Mouse (Mus musculus): ENCODE data around the gene Acap2. TPM values are rescaled to one million over a fixed set of nuclear protein-coding genes. Genes with fewer than 3 reads are reported as not detected.

Gene Acap2
- total and polyA plus RNA-seq, 3 experiments: 31.5 to 47.4 (median 36.9) TPM

- peak overlapping the region; percentile 73 for H3K4me2 ChIP-seq (ENCODE audit: insufficient read depth, low read depth, poor library complexity, severe bottlenecking)
- peaks cover 0 to 29% of the 10 kb centered on the region in 2 experiments for H3K36me3 ChIP-seq (replicated peaks in 1 of 2; ENCODE audit: control insufficient read depth in 1 of 2, insufficient read depth in 1 of 2, low read length in 1 of 2)
- H3K27ac ChIP-seq (ENCODE audit: insufficient read depth, low read depth): peak overlapping the region; percentile 69
- H3K4me1 ChIP-seq (ENCODE audit: control insufficient read depth in 1 of 2, insufficient read depth in 2 of 2): peaks cover 24 to 78% of the 10 kb centered on the region in 2 experiments
- peak overlapping the region; percentile 17 to 37 (median 30) for H3K4me3 ChIP-seq (replicated peaks in 1 of 3; ENCODE audit: low read depth in 2 of 3, low read length in 2 of 3, poor library complexity in 1 of 3)
- in situ Hi-C loops (cut with MboI; ENCODE audit: low pct_ligation_motif_present, low pct_unique_long_range_greater_than_20kb, low sequenced_read_pairs) (no loop called here), dilution Hi-C loops (cut with MboI; ENCODE audit: extremely low pct_ligation_motif_present, extremely low pct_unique_long_range_greater_than_20kb, low sequenced_read_pairs) (no loop called here)
- no peak for TF ChIP-seq KAT2A (IDR thresholded peaks at IDR 0.05; ENCODE audit: insufficient replicate concordance, low read length)
- TF ChIP-seq UBTF (IDR thresholded peaks at IDR 0.05; ENCODE audit: low read depth, low read length): no peak
- TF ChIP-seq TBP (conservative IDR thresholded peaks at IDR 0.05; ENCODE audit: low read depth, low read length): peak; percentile 70
- TF ChIP-seq MAFK (IDR thresholded peaks at IDR 0.05; ENCODE audit: insufficient replicate concordance, low read length): 0 out of 2 replicates have a peak, but pooled peaks have one; percentile 23
- no peak for TF ChIP-seq SMC3 (IDR thresholded peaks at IDR 0.05; ENCODE audit: low read depth, low read length)
- TF ChIP-seq BHLHE40 (IDR thresholded peaks at IDR 0.05; ENCODE audit: low read depth, low read length): peak; percentile 68
- TF ChIP-seq NELFE (IDR thresholded peaks at IDR 0.05; ENCODE audit: low read depth, low read length): 0 out of 2 replicates have a peak, but pooled peaks have one; percentile 41
- no peak for TF ChIP-seq ETS1 (conservative IDR thresholded peaks at IDR 0.05; ENCODE audit: low read depth, low read length)
- TF ChIP-seq EP300 (IDR thresholded peaks at IDR 0.05; ENCODE audit: low read length): no peak
- peak; percentile 67 for TF ChIP-seq ELF1 (IDR thresholded peaks at IDR 0.05; ENCODE audit: low read depth, low read length)
- TF ChIP-seq POLR2A (IDR thresholded peaks at IDR 0.05; ENCODE audit: low read depth, low read length): peak; percentile 52
- DNase-seq (ENCODE audit: extremely low read depth): peak; percentile 89
- no peaks in the 10 kb centered on the region for H3K27me3 ChIP-seq (replicated peaks)
- H3K79me2 ChIP-seq (replicated peaks; ENCODE audit: control insufficient read depth, extremely low read depth, insufficient read depth, poor library complexity, severe bottlenecking): peaks cover 56% of the 10 kb centered on the region
- peak overlapping the region; percentile 35; the same call in 1 of the 2 replicates for H3K9ac ChIP-seq (ENCODE audit: insufficient read depth, low read depth)
- no peaks in the 10 kb centered on the region for H3K9me3 ChIP-seq (replicated peaks; ENCODE audit: low read length)
Measured at GRCm38 (mm10) chr16:31191818-31192217, 9.2 kb downstream of the Acap2 start.

- peaks cover 31 to 83% of the 10 kb centered on the region in 2 experiments for H3K4me1 ChIP-seq (ENCODE audit: control insufficient read depth in 1 of 2, insufficient read depth in 2 of 2)
- no peak for DNase-seq (ENCODE audit: extremely low read depth)
- H3K36me3 ChIP-seq (replicated peaks in 1 of 2; ENCODE audit: control insufficient read depth in 1 of 2, insufficient read depth in 1 of 2, low read length in 1 of 2): peaks cover 0 to 28% of the 10 kb centered on the region in 2 experiments
- H3K27me3 ChIP-seq (replicated peaks): no peaks in the 10 kb centered on the region
- no peaks in the 10 kb centered on the region for H3K9me3 ChIP-seq (replicated peaks; ENCODE audit: low read length)
- dilution Hi-C loops (cut with MboI; ENCODE audit: extremely low pct_ligation_motif_present, extremely low pct_unique_long_range_greater_than_20kb, low sequenced_read_pairs) (no loop called here), in situ Hi-C loops (cut with MboI; ENCODE audit: low pct_ligation_motif_present, low pct_unique_long_range_greater_than_20kb, low sequenced_read_pairs) (no loop called here)
- H3K4me2 ChIP-seq (ENCODE audit: insufficient read depth, low read depth, poor library complexity, severe bottlenecking): no peak overlapping the region
- H3K4me3 ChIP-seq (replicated peaks in 1 of 3; ENCODE audit: low read depth in 2 of 3, low read length in 2 of 3, poor library complexity in 1 of 3): no peak overlapping the region
- no peak overlapping the region for H3K27ac ChIP-seq (ENCODE audit: insufficient read depth, low read depth)
- H3K79me2 ChIP-seq (replicated peaks; ENCODE audit: control insufficient read depth, extremely low read depth, insufficient read depth, poor library complexity, severe bottlenecking): peaks cover 58% of the 10 kb centered on the region
- no peak overlapping the region for H3K9ac ChIP-seq (ENCODE audit: insufficient read depth, low read depth)
- TF ChIP-seq CTCF (conservative IDR thresholded peaks at IDR 0.05 in 1 of 2, IDR thresholded peaks at IDR 0.05 in 1 of 2; ENCODE audit: low read depth in 2 of 2, low read length in 2 of 2) (no peak), PAX5 (IDR thresholded peaks at IDR 0.05; ENCODE audit: low read length) (no peak), MYC (IDR thresholded peaks at IDR 0.05; ENCODE audit: low read depth, low read length) (no peak), NELFE (IDR thresholded peaks at IDR 0.05; ENCODE audit: low read depth, low read length) (no peak), RCOR1 (conservative IDR thresholded peaks at IDR 0.05; ENCODE audit: low read depth, low read length) (no peak), SMC3 (IDR thresholded peaks at IDR 0.05; ENCODE audit: low read depth, low read length) (no peak), JUND (conservative IDR thresholded peaks at IDR 0.05; ENCODE audit: low read depth, low read length) (no peak), UBTF (IDR thresholded peaks at IDR 0.05; ENCODE audit: low read depth, low read length) (no peak), MAFK (IDR thresholded peaks at IDR 0.05; ENCODE audit: insufficient replicate concordance, low read length) (no peak), POLR2A (IDR thresholded peaks at IDR 0.05; ENCODE audit: low read depth, low read length) (no peak), ETS1 (conservative IDR thresholded peaks at IDR 0.05; ENCODE audit: low read depth, low read length) (no peak)
Measured at GRCm38 (mm10) chr16:31190426-31190825, 10.6 kb downstream of the Acap2 start.

Data from CH12.LX (cell line).